Mouse (Mus musculus) bone marrow macrophage, adult 2 months (primary cell): Measurements from ENCODE around the gene Eomes.

Experiments used
- CTCF ChIP-seq: IDR thresholded peaks from 2 replicates; pipeline ENCODE4 v1.5.1; 2012; ENCODE audit warnings: low read depth, mild to moderate bottlenecking, low read length, moderate library complexity
- POLR2A ChIP-seq: IDR thresholded peaks from 2 replicates; pipeline ENCODE4 v1.6.1; 2012; ENCODE audit warnings: mild to moderate bottlenecking, low read depth, low read length, borderline replicate concordance

GRCm38 (mm10) chr9:118506020-118506403 is 28.0 kb downstream of the Eomes start, which contains the start of gene Golga4:
- TF ChIP-seq CTCF (no peak), POLR2A (no peak)
